Mouse (Mus musculus) c-Kit-negative CD71-positive TER-119-positive erythroid progenitor cells, embryonic 14.5 days (primary cell): ENCODE data around the gene Asah2.
"Not testable (repeated sequence)": the region's sequence is repeated elsewhere in the genome, so short reads cannot be mapped to it uniquely, and the experiment has no call there.

Experiments
- DNase-seq: peaks from one replicate; pipeline ENCODE4 v3.0.0-alpha.2; 2013; ENCODE audit warnings: low read depth, low spot score

The Asah2 gene

DNA sequence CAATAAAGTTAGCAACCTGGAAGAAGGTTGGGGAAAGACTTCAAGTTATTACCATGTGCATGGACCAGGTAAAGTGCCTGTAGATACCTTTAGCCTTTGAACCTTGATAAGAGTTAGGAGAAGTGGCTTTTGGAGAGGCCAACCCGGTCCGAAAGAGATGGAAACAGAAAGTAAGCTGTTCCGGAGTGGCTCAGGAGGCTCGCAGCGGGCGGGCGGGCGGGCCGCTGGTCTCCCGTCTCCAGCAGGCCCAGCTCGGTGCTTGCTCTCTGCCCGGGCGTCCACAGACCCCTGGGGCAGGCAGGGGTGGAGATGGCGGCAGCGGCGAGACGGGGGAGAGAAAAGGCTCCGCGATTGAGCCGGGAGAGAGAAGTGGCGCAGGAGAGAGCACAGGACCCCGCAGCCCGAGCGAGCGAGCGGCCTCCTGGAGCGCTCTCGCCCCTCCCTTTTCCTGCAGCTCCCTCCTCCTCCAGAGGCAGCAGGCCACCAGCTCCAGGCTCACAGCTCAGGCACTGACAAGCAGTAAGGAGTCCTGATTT lies at the start of gene Asah2:
Asah2 (minus strand) TSS at position 441 of the 536 bp plus-strand sequence.
- DNase-seq, result no peak

DNA sequence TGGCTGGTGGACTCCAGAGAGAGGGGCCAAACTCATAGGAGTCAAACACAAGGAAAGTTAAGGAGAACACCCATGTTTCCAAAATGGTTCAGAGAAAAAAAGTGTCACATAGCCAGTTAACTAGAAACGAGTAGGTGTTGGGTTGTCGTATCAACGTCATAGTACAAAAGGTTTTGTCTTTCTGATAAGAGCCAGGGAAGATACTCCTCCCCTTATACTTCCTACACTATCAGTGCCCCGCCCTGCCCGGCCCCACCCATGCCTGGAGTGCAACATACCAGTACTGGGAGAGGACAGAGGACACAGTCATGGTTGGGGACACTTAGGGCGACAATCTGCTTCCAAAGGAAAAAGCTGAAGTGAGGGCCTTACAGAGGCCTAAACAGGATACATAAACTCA lies 49.0 kb upstream of the Asah2 start:
- no peak for DNase-seq

DNA sequence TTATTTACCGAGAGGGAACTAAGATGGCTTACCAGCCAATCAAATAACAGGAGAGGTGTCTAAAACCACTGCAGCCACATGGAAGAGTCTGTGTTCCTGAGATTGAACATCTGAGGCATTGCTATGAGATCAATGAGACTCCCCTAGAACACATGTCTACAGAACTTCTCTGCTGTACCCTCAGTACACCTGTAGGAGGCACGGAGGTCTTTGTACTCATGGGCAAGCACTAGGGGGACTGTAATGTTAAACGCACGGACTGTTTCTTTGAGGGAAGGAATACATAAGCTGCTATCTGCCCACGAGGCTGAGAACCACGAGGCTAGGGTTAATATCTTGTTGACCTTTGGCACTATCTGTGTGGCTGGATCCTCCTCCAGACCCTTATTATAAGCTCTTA lies 44.5 kb upstream of the Asah2 start:
- DNase-seq, result no peak

DNA sequence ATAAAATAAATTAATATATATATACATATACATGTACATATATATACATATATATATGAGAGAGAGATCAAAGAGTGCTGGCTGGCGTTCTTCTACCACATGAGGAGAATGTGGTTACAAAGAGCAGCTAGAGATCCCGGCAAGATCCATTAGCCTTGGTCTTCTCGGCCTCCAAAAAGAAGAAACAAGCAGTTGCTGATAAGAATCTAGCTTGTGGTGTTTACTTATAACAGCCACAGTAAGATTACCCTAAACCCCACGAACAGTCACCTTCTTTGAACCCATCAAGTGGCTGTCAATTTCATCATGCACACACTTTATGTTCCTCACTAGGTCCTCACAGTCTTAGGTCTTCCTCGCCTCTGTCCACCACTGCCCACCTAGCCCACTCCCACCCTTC lies 40.7 kb upstream of the Asah2 start:
- DNase-seq, result no peak

DNA sequence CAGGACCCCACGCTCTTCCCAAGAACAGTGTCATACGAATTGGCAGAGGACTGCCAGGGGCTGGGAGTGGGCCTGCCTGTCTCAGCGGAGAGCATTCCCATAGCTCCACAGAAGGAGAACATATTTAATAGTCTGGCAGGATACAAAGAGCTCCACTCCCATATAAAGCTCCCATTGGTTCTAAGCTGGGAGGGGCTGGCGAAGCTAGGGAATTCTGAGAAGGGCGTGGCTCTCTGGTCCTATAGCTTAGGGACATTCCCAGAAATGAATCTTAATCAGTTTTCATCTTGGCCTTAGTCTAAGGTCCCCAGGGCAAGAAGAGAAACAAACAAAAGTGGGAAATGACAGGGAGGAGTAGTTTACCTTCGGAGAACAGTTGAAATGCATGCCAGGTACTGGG lies 34.4 kb upstream of the Asah2 start:
- peak; percentile 19 for DNase-seq

GRCm38 (mm10) chr19:32138361-32139088 lies 30.5 kb upstream of the Asah2 start:
- DNase-seq, result no peak

DNA sequence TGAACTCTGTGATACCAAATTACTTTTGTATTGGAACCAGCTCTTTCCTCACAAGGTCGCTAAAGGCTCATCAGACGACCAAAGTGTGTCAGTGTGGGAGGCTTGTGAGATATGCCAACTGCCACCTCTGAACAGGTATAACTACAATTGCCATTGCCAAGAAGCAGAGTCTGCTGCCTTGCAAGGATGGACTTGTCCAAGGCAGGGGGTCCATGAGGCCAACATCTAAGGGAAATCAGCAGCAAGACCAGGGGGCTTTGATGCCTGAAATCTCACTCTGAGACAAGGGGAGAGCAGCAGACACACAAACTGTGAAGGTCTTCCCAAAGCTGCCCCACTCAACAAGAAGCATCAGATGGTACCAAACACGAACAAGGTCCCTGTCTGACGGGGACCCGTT lies 29.9 kb upstream of the Asah2 start:
- no peak for DNase-seq

- DNase-seq, result no peak
Observed at GRCm38 (mm10) chr19:32136888-32137625, 29.0 kb upstream of the Asah2 start.

DNA sequence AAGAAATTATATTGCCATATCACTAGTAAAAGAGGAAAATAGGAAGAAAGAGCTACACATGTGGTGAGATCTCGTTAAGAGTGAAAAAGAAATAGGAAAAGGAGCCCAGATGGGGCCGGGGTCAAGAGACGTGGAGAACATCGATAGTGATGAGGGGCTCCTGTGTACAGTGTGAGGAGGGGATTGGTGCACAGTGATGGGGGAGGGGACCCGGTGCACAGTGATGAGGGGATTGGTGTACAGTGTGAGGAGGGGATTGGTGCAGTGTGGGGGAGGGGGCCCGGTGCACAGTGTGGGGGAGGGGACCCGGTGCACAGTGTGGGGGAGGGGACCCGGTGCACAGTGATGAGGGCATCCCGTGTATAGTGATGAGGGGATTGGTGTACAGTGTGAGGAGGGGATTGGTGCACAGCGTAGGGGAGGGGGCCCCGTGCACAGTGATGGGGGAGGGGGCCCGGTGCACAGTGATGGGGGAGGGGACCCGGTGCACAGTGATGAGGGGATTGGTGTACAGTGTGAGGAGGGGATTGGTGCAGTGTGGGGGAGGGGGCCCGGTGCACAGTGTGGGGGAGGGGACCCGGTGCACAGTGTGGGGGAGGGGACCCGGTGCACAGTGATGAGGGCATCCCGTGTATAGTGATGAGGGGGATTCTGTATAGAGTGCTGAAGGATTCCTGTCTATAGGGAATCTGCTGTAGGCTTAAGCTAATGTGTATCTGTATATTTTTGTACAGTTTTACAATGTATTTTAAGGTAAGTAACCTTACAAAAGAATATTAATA lies 23.9 kb upstream of the Asah2 start:
- DNase-seq, result not testable (repeated sequence)

GRCm38 (mm10) chr19:32129281-32129680 lies 21.3 kb upstream of the Asah2 start:
- no peak for DNase-seq

DNA sequence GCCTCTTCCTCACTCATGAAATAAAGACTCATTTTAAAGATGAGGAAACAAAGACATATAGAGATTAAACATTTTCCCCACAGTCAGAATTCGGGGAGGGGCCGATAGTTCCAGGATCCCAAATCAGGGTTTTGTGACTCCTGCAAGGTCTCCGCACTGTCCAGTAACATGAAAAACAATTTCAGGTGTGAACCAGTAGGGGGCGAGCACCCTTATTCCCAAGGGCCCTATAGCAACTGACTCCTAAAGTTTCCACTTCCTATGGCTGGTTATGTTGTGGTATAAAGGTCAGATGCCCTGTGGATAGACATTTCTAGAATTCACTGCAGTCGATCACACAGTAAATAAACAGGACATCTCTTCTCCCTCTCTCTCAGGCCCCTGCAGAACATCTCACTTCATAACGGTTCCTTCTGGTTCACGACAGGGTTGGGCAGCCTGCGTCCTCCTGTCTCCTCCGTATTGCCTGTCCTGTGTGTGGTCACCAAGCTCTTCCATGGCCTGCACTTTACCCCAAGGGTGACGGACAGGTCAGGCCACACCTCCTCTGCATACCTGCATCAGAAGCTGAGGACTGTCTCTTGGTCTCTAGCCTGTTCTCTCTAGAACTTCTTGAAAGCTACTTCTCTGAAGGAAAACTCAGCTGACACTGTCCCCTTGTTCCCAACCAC lies 19.3 kb upstream of the Asah2 start:
- no peak for DNase-seq

GRCm38 (mm10) chr19:32124155-32124554 lies 16.1 kb upstream of the Asah2 start:
- DNase-seq, result no peak

DNA sequence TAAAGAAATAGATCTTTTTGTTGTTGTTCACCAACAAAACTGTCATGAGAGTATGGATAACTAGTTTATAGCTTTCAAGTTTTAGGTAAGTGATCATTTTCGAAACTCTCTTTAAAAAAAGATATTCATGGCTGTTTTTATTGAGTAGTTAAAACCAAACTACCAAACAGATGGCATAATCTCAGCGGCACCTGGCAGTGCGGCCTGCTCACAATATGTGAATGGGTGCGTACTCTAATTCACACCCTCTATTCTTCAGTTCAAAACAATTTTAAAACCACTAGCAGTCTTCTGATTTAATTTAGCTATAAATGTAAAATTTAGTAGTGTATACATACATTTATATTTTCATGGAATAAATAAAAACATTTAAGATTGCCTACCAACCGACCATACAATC lies 15.2 kb upstream of the Asah2 start:
- DNase-seq, result no peak

- no peak for DNase-seq
Observed at GRCm38 (mm10) chr19:32120798-32121197, 12.8 kb upstream of the Asah2 start.

GRCm38 (mm10) chr19:32119666-32120065 lies 11.7 kb upstream of the Asah2 start:
- DNase-seq, result no peak

DNA sequence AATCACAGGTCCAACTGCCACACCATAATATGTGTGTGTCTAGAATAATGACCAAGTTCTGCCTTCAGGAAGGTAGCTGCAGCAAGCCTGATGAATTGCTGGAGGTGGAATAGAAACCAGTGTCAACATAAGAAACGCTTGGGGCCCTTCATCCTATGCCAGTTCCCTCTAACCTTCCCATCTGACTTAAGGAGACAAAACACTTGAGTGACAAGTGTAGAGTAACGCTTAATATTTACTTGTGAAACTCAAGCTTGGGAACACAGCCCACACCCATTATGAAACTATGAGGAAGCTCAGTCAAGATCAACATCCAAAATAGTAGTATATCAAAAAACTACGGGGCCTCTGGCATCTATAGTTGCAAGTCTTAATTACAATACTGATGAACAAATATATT lies 10.5 kb upstream of the Asah2 start:
- DNase-seq, result no peak

- DNase-seq, result no peak
Observed at GRCm38 (mm10) chr19:32117484-32118018, 9.5 kb upstream of the Asah2 start.

GRCm38 (mm10) chr19:32111866-32112790 lies 4.1 kb upstream of the Asah2 start:
- DNase-seq, result no peak

DNA sequence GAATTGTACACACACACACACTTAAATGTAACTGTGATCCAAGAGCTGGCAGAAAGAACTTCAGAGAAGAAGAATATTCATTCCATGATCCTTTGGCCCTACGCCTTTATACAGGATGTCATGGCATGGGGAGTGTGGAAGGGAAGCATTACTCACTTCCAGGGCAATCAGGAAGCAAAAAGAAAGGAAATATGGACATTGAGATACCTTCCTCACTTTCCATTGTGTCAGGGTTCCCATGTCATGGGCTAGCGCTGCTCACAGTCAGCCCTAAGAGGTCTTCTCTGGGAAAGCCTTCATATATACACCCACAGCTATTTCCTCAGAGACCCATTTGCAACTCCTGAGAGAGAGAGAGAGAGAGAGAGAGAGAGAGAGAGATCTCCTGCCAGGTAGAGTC lies 1.3 kb downstream of the Asah2 start:
- no peak for DNase-seq

- DNase-seq, result no peak
Observed at GRCm38 (mm10) chr19:32104217-32104616, 3.8 kb downstream of the Asah2 start.
